Mouse (Mus musculus) stomach, embryonic 14.5 days (tissue): Measurements from ENCODE around the gene B3gnt3. TPM values are rescaled to one million over a fixed set of nuclear protein-coding genes. Genes with fewer than 3 reads are reported as not detected.

Experiments used
- ATAC-seq: fragments of 200-750 bp; cut with Nextera tagmentation; 2 replicates; pipeline ENCODE4 v1.8.0; 2017; ENCODE audit warnings: low read depth, moderate TSS enrichment; ENCODE audit not compliant: insufficient number of reproducible peaks, insufficient read depth, low FRiP score
- H3K27ac ChIP-seq: fragments of 300-500 bp; sonication (generic); 2 replicates; pipeline ENCODE4 v1.5.1; 2014; ENCODE audit warnings: mild to moderate bottlenecking, low read length, moderate library complexity, mixed read lengths
- H3K27me3 ChIP-seq: fragments of 300-500 bp; sonication (generic); 2 replicates; pipeline ENCODE4 v1.6.1; 2014; ENCODE audit warnings: low read length, control low read depth, mixed read lengths; ENCODE audit not compliant: control insufficient read depth, insufficient read depth
- H3K36me3 ChIP-seq: fragments of 300-500 bp; sonication (generic); 2 replicates; pipeline ENCODE4 v1.6.1; 2014; ENCODE audit warnings: mild to moderate bottlenecking, control low read depth, low read length, moderate library complexity, mixed read lengths; ENCODE audit not compliant: control insufficient read depth, insufficient read depth
- H3K4me1 ChIP-seq: fragments of 300-500 bp; sonication (generic); 2 replicates; pipeline ENCODE4 v1.6.1; 2014; ENCODE audit warnings: low read length, control low read depth, mixed read lengths; ENCODE audit not compliant: control insufficient read depth, insufficient read depth
- H3K4me2 ChIP-seq: fragments of 300-500 bp; sonication (generic); replicated peaks from 2 replicates; pipeline ENCODE4 v1.6.1; 2014; ENCODE audit warnings: low read depth, low read length, control low read depth
- H3K4me3 ChIP-seq: fragments of 300-500 bp; sonication (generic); 2 replicates; pipeline ENCODE4 v1.5.1; 2014; ENCODE audit warnings: low read depth, low read length, control low read depth
- H3K9ac ChIP-seq: fragments of 300-500 bp; sonication (generic); replicated peaks from 2 replicates; pipeline ENCODE4 v1.6.1; 2014; ENCODE audit warnings: low read depth, mild to moderate bottlenecking, control low read depth, low read length, moderate library complexity, mixed read lengths
- H3K9me3 ChIP-seq: fragments of 300-500 bp; sonication (generic); 2 replicates; pipeline ENCODE4 v1.6.1; 2016; ENCODE audit warnings: low read depth, low read length, control low read depth; ENCODE audit not compliant: control insufficient read depth
- WGBS: fragments of 180-500 bp; shearing (Covaris S2); extraction: QIAGEN DNeasy Blood & Tissue Kit; methylation state at CpG from one replicate; pipeline ENCODE4 v1.1.7; 2014; 5-methylcytosine and 5-hydroxymethylcytosine counted together
- polyA plus RNA-seq: library from polyadenylated mRNA; unstranded; fragments of >200 nt; fragmentation: Nextera tagmentation; extraction: Ambion mirVana; gene quantifications from 2 replicates; pipeline ENCODE4 v1.2.1, GENCODE M21; 2014

B3gnt3 gene
- polyA plus RNA-seq, 1 experiment from 2014 or later: 5.4 TPM

DNA sequence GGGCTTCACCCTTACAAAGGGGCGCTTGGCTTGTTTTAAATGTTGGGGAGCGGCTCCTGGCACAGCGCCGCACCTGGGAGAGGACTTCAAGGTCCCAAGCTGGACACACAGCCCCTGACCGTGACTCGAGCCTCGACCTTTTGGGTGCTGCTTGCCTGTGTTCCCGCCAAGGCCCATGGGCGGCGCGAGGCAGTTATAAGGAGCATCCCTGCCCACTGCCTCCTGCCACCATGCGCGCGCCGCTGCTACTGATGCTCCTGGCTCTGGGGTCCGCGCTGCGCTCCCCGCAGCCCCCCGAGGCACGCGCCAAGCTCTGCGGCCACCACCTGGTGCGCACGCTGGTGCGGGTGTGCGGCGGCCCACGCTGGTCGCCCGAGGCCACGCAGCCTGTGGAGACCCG is 12.6 kb downstream of the B3gnt3 start, which contains the start of gene Insl3:
Gene Insl3, plus strand, starts transcription at position 187 of the 400 bp plus-strand sequence.
- Histone ChIP-seq H3K4me3 (no peak within 1 kb of the TSS), H3K27me3 (peaks cover 90% of the 10 kb centered on the region)
- WGBS: 8% methylated on average over 33 of the region's 33 CpGs

DNA sequence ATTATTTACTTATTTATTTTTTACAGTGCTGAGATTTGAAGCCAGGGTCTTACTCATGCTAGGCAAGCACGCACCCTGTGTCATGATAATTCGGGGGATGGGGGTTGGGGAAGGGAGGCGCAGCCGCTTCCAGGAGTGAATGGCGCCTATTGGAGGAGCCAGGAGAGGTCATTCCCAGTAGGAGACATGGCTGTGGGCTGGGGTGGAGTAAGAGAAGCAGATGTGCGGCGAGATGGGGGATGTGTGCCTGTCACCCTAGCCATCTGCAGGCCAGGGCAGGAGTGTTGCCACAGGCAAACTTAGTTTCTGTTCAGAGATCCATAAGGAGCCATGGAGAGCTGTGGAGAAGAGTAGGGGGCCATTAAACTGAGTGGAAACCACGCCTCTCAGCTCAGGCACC is 14.0 kb downstream of the B3gnt3 start:
- Histone ChIP-seq H3K4me2 (no peak overlapping the region), H3K36me3 (no peaks in the 10 kb centered on the region), H3K4me1 (peaks cover 11% of the 10 kb centered on the region; the same call in 1 of the 2 replicates), H3K4me3 (no peak overlapping the region), H3K27ac (no peak overlapping the region), H3K27me3 (peaks cover 91% of the 10 kb centered on the region), H3K9ac (no peak overlapping the region), H3K9me3 (no peaks in the 10 kb centered on the region)
- no peak for ATAC-seq
- 6% methylated on average over 8 of the region's 8 CpGs for WGBS

More for the DNA sequence above, 12.6 kb downstream of the B3gnt3 start, which contains the start of gene Insl3:
- Histone ChIP-seq H3K9ac (no peak within 1 kb of the TSS), H3K9me3 (no peaks in the 10 kb centered on the region), H3K27ac (no peak within 1 kb of the TSS), H3K4me1 (peaks cover 15% of the 10 kb centered on the region; the same call in 1 of the 2 replicates), H3K4me2 (no peak within 1 kb of the TSS), H3K36me3 (no peaks in the 10 kb centered on the region)
- no peak for ATAC-seq

DNA sequence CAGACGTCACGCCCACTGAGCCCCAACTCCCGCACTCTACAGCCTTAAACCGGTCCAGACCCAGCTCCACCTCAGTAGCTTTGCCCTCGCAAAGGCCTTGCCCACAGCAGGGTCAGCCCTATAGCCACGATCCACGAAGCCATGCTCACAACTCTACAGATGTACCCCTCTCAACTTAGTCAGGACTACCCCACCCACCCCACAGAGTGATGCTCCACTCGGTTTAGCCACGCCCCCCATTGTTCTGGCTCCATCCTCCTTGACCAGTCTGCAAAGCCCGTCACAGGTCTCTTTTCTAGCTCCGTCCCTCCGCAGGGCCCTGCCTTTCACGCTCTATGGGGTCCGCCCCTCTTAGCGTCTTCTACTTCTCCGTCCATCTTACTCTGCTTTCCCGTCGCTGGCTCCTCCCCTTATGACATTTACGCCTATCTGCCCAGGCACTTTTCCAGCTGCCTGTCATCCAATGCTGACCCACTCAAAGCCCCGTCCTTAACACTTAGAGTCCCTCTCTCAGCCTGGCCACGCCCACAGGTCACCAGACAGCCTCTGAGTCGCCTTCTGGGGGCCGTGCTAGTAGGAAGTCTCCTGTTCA is 15.3 kb downstream of the B3gnt3 start:
- Histone ChIP-seq H3K9ac (no peak overlapping the region), H3K4me2 (peak overlapping the region; percentile 39), H3K9me3 (no peaks in the 10 kb centered on the region), H3K4me3 (peak overlapping the region; percentile 27), H3K27ac (no peak overlapping the region), H3K36me3 (no peaks in the 10 kb centered on the region), H3K4me1 (peaks cover 11% of the 10 kb centered on the region; the same call in 1 of the 2 replicates), H3K27me3 (peaks cover 94% of the 10 kb centered on the region)
- peak; percentile 38 for ATAC-seq
- 6% methylated on average over 23 of the region's 23 CpGs for WGBS

DNA sequence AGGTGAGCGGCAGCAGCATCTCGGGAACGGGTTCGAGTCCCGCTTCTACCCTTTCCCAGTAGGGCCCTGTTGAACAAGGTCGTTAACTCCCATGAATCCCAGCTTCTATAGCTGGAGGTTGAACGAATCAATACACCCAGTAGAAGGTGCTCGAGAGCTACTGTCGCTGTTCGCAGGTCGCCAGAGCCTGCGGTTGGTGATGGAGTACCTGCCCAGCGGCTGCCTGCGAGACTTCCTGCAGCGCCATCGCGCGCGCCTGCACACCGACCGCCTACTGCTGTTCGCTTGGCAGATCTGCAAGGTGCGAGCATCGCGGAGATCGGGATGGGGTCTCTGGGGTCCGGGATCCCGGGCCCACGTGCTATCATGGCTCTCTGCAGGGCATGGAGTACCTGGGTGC is 16.0 kb downstream of the B3gnt3 start:
- Histone ChIP-seq H3K9me3 (no peaks in the 10 kb centered on the region), H3K9ac (no peak overlapping the region), H3K4me1 (peaks cover 11% of the 10 kb centered on the region; the same call in 1 of the 2 replicates), H3K27me3 (peaks cover 96% of the 10 kb centered on the region), H3K4me2 (peak overlapping the region; percentile 39), H3K27ac (no peak overlapping the region), H3K4me3 (peak overlapping the region; percentile 27), H3K36me3 (no peaks in the 10 kb centered on the region)
- ATAC-seq: no peak
- WGBS: 7% methylated on average over 29 of the region's 29 CpGs

DNA sequence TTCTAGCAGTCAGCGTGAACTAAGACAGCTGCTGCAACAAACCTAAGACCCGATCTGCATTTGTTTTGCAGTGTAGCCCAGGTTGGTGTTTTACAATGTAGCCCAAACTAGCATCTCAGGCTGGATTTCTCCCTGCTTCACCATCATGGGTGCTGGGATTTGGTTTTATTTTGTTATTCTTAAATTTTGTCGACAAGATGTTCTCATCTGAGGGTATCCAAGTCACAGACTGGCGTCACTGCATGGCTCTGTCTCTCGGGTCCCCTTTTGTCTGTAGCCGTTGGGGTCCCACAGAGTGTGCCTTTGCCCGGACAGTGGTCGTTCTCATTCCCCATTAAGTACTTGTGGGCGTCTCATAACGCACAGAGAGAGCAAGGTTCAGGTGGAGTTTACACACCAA is 16.9 kb downstream of the B3gnt3 start:
- no peaks in the 10 kb centered on the region for H3K36me3 ChIP-seq
- H3K4me3 ChIP-seq: no peak overlapping the region
- peaks cover 95% of the 10 kb centered on the region for H3K27me3 ChIP-seq
- peaks cover 16% of the 10 kb centered on the region; the same call in 1 of the 2 replicates for H3K4me1 ChIP-seq
- no peak overlapping the region for H3K9ac ChIP-seq
- H3K4me2 ChIP-seq: no peak overlapping the region
- H3K9me3 ChIP-seq: no peaks in the 10 kb centered on the region
- ATAC-seq: no peak
- 30% methylated on average over 10 of the region's 10 CpGs for whole genome bisulfite sequencing
- H3K27ac ChIP-seq: no peak overlapping the region

DNA sequence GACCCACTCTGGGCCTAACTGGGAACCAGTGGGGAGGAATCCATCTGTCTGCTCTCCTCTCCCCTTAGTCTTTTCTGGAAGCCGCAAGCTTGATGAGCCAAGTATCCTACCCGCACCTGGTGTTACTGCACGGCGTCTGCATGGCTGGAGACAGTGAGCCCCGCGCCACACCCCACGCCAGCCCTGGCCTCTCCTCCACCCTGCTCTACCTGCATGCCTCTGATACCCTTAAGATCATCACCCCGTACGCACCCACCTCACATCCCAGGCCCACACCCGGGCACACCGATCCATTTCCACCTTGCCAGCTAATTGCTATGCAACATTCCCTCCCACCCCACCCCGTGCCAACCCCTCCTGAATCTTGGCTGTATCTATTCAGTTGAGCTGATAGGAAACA is 18.8 kb downstream of the B3gnt3 start:
- H3K9ac ChIP-seq: no peak overlapping the region
- H3K27ac ChIP-seq: no peak overlapping the region
- H3K9me3 ChIP-seq: no peaks in the 10 kb centered on the region
- no peak overlapping the region for H3K4me2 ChIP-seq
- 78% methylated on average over 12 of the region's 12 CpGs for WGBS
- no peak for ATAC-seq
- H3K4me1 ChIP-seq: peaks cover 21% of the 10 kb centered on the region; the same call in 1 of the 2 replicates
- H3K36me3 ChIP-seq: no peaks in the 10 kb centered on the region
- no peak overlapping the region for H3K4me3 ChIP-seq
- H3K27me3 ChIP-seq: peaks cover 93% of the 10 kb centered on the region

DNA sequence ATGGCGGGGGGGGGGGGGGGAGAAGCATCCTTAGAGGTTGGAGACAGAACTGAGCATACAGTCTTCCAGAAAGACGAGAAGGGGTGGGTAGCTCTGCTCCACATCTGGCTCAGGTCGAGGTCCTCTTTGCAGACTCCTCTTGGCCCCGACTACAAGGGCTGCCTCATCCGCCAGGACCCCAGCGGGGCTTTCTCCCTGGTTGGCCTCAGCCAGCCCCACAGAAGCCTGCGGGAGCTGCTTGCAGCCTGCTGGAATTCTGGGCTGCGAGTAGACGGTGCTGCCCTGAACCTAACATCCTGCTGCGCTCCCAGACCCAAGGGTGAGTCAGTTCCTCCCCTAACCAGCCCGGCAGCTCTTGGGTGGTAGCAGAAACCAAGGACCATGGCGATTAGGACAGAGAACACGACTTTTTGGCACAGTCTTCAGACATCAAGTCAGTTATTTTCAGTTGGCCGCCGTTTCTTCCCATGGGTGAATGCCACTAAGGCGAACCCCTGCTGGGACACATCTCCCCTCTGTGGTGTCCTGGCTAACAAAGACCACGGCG is 20.1 kb downstream of the B3gnt3 start:
- Histone ChIP-seq H3K4me2 (no peak overlapping the region), H3K9ac (no peak overlapping the region), H3K36me3 (no peaks in the 10 kb centered on the region), H3K4me3 (no peak overlapping the region), H3K27ac (no peak overlapping the region), H3K27me3 (peaks cover 79% of the 10 kb centered on the region), H3K9me3 (no peaks in the 10 kb centered on the region), H3K4me1 (peaks cover 20% of the 10 kb centered on the region; the same call in 1 of the 2 replicates)
- 10% methylated on average over 18 of the region's 18 CpGs for WGBS
- no peak for ATAC-seq

DNA sequence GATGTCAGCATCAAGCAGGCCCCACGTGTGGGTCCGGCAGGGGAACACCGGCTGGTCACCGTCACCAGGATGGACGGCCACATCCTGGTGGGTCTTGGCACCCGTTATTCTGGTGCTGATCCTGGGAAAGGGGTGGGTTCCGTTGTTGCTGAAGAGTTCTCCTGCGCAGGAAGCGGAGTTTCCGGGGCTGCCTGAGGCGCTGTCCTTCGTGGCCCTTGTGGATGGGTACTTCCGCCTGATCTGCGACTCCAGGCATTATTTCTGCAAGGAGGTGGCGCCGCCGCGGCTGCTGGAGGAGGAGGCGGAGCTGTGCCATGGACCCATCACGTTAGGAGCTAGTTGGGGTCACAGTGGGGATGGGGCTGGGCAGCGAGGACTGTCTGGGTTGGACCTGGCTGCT is 21.1 kb downstream of the B3gnt3 start:
- H3K27me3 ChIP-seq: peaks cover 70% of the 10 kb centered on the region
- H3K9me3 ChIP-seq: no peaks in the 10 kb centered on the region
- H3K4me3 ChIP-seq: 0 out of 2 replicates have a peak overlapping the region, but pooled peaks have one; percentile 2
- H3K4me2 ChIP-seq: peak overlapping the region; percentile 18; the same call in 1 of the 2 replicates
- no peaks in the 10 kb centered on the region for H3K36me3 ChIP-seq
- no peak for ATAC-seq
- 0 out of 2 replicates have a peak, but pooled peaks cover 11% of the 10 kb centered on the region for H3K4me1 ChIP-seq
- 7% methylated on average over 21 of the region's 21 CpGs for WGBS
- H3K9ac ChIP-seq: no peak overlapping the region
- no peak overlapping the region for H3K27ac ChIP-seq
